Mouse (Mus musculus) testis, postnatal 10 days (tissue): ENCODE measurements at regions not wholly inside any gene's neighbourhood (a gene's known extent, or its start where the extent isn't known, plus 50 kb on each side); places are given as distances from the start of the nearest gene placed in this dataset.

Experiments used
- DNase-seq: peaks from one replicate; pipeline ENCODE4 v3.0.0; 2021; ENCODE audit warnings: low spot score

DNA sequence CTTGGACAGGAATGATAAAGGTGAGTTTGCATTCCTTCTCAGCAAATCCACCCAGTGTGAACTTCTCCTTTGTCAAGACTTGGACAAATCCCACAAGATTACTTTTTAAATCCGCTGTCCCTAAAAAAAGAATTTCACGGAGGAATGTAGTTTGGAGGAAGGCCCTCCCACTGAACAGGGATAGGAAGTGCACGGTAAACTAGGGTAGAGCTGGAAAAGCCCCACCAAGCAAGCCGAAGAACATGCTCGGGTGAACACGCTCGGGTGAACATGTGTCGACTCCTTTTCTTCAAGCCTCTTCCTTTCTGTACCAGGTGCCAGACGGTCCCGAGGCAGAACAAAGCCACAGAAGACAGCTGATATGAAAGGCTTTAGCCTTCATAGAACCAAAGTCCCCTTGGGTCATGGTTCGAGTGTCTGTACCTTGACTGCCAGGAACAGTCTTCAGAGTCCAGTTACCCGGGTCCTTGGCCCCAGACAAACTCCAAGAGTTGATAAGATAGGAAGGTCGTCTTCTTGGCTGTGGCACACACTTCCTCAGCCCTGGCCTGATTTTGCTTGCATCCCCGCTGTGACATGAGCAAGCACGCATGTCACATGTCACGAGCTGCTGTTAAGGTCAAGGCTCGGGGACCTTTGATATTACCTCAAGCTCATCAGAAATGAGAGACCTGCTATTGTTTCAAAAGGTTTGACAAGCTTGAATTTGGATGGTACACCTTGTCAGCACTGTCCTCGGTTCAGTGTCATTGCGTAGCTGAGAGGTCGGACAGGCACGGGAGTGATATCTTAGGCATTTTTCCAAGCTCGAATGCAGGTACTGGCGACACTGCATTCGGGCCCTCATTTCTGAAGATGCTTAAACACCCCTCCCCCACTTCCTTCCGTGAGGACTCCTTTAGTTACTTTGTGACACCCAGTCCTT is 51.5 kb upstream of the Ryk start:
- DNase-seq = no peak

DNA sequence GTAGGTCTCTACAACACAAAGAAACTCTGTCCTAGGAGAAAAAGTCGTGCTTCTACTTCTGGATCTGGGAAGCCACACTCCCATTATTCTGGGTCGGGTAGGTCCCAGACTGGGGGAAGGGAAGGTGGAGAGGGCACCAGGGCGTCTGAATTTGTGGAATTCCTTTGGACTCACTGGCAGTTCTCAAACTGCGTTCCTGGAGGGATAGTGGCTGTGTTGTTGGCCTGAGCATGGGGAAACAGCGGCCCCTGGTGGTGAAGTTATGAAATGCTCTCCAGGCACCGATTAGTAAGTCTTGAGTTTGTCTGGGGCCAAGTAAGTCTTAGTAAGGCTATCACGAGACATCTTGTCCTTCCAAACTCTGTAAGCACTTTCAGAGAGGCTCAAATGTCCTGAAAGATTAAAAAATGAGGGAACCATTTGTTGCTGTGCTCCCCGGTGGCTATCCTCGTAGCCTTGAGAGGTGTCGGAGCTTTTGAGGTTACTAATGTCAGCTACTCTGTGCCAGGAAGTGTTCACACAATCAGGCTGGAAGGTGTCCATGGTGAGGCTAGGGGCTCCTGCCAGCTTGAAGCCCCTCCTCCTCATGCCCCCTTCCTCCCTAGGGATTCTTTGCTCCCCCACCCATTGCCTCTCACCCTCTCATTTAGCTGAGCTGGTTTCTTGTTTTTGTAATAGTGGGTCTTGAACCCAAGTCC is 50.2 kb upstream of the Ryk start:
- DNase-seq = peak; percentile 96
